Mouse (Mus musculus): Measurements from ENCODE around the gene Gm5089.
"Not testable (repeated sequence)": the region's sequence is repeated elsewhere in the genome, so short reads cannot be mapped to it uniquely, and the experiment has no call there.

The Gm5089 gene

DNA sequence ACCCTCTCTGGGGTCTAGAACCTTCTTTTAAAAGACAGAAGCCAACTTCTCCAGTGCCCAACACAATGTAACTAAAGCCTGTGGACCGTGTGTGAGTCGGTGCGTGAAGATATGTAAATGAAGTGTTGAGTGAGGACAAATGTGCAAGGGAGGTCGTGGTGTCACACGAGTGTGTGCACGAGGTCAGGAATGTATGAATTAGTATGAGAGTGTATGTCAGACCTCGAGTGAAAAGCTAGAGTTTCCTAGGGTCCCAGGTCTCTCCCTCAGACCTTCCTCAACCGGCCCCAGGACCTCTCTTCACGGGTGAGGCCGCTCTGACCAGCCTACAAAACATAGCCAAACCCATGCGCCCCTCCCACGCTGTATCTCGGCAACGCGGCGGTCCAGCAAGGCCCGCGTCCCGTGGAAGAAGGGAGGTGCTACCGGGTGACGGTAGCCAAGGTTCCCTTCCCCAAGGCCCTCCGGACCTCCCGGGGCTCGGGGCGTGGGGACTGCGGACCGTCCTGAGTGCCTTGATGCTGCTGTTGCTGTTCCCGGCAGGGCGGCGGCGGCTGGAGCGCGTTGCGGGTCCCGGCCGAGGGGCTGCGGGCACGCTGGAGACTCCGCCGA, 12.3 kb upstream of the Gm5089 start:
- no peak for DNase-seq

GRCm38 (mm10) chr14:122462689-122463079, 11.8 kb upstream of the Gm5089 start:
- DNase-seq, result no peak

GRCm38 (mm10) chr14:122461966-122462365, 11.1 kb upstream of the Gm5089 start:
- DNase-seq, result no peak

DNA sequence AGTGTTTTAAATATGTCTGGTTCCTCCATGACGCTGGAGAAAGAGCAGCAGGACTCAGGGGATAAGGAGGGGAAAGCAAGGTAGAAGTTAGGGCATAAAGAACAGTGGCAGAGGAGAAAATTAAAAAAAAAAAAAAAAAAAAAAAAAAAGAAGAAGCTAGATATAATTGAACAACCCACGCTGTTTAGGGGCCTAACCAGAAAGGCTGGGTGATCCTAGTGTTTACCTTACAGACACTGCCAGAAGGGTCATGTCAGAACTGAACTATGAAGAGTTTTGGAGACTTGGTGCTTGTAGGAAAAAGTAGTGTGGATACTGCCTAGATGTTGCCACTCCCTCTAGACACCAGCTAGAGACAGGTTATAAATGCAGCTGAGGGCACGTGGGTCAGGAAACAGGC, 10.6 kb upstream of the Gm5089 start:
- DNase-seq, result no peak

DNA sequence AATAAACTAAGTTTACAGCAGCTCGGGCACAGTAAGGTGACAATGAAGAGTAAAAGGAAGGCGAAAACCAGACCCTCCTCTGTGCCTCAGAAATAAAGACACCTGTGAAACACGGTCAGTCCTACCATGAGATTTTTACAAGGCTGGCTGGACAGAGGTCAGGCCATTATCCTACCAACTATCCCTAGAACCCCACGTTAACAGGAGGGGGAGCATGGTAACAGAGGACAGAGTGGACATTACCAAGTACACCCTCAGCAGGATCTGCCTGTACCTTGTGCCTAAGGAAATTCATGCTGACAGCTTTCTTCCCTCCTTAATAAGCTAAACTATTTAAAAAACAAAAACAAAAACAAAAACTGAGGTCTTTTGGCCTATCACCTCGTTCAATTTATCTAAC, 9.3 kb upstream of the Gm5089 start:
- no peak for DNase-seq

- DNase-seq, result no peak
These were observed 8.9 kb upstream of the Gm5089 start for GRCm38 (mm10) chr14:122459776-122460175.

DNA sequence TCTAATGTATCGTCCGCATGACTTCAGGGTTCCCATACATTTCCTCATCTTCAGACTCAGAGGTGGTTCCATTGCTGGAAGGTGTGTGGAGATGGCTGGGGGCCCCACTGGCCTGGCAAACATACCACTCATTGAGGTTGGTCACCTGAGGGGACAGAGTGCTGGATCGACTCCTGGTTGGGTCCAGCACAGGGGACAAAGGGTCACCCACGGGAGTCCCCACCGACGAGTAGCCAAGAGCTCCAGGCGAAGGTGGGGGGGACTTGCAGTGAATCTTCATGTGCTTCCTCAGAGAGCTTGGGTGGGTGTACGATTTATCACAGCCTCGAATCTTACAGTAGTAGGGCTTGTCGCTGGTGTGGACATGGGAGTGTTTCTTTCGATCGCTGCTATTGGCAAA, 8.4 kb upstream of the Gm5089 start:
- DNase-seq, result not testable (repeated sequence)

GRCm38 (mm10) chr14:122455562-122455958, 4.6 kb upstream of the Gm5089 start:
- no peak for DNase-seq

- no peak for DNase-seq
These were observed 4.1 kb upstream of the Gm5089 start for GRCm38 (mm10) chr14:122454901-122455561.

DNA sequence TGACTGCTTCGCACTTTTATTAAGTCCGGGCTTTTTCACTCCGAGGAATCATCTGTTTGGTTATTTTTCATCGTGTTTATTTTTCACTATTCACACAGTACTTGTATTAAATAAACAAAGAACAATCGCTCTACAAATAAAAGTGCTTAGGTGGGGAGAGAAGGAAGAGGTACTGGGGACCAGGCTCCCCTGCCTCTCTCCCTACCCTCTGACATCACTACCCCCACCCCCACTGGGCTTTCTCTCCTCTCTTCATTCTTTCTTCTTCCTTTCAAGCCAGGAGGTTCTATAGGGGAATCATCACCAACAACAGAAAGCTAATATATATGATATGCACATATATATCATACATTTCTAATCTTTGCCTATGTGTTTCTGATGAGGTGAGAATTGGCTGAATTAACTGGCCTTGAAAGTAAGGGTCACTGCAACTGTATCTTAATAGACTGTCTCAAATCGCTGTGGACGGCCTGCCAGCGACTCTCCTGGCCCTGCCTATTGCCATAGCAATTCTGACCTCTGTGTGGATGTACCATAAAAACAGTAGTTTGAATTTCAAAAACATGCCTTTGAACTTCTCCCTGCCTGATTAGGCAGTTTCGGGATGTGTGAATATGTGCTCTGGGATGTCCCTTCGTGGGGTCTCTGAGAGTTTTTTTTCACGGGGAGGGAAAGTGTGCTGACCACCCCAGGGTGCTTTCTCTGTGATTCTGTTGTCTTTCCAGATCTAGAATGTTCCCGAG, 3.3 kb upstream of the Gm5089 start:
- no peak for DNase-seq

DNA sequence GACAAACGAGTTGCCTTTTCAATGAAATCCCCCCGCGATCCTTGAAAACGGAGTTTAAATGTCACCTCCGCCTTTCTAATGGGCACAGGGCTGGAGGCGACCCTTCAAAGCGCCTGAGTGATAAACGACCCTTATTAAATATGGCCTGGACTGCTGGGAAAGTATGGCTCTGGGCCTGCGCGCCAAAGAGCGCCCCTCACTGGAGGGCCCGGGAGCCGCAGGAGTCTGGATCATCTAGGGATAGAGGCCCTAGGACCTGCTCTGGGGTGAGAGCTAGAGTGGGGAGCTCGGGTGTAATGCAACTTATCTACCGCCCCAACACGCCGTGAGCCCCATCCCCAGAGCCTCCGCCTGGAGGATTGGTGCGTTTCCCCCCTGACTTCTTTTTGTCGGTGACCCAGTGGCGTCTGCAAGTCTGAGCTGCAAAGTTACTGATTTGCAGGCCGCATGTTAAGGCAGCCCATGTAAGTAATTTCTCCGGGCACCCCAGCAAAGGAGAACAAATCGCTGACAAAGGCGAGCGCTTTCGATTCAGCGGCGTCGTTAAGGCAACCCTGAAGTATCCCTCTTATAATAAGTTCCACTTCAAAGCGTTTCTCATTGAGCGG, 2.6 kb upstream of the Gm5089 start:
- no peak for DNase-seq

- DNase-seq, result no peak
These were observed 1.9 kb upstream of the Gm5089 start for GRCm38 (mm10) chr14:122452701-122453387.

DNA sequence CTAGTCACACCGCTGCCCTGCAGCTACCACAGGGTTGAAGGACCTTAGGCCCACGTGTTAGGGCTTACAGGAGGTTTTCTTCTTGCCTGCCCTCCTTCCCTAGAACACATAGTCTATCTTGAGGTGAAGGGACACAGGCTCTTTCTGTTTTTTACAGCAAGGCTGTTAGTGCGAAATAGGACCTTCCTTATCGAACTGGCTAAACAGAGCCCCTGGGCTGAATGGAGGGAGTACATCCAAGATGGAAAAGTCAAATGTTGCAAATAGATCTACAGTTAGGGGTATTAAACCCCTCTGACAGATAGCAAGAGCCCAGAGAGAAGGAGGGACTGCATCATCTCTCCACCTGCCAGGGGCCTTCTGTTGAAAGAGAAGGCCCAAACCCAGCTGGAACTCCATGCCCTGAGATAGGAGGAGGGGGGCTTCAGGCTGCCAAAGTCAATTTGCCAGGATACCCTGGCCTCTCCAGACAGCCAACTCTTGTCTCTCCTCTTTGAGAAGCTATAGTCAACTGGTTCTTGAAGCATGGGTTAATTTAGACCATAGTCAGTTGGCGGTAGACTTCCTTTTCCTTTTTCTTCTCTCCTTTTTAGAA, 733 bp upstream of the Gm5089 start:
- no peak for DNase-seq

- no peak for DNase-seq
These were observed 1.1 kb downstream of the Gm5089 start for GRCm38 (mm10) chr14:122449601-122450495.

DNA sequence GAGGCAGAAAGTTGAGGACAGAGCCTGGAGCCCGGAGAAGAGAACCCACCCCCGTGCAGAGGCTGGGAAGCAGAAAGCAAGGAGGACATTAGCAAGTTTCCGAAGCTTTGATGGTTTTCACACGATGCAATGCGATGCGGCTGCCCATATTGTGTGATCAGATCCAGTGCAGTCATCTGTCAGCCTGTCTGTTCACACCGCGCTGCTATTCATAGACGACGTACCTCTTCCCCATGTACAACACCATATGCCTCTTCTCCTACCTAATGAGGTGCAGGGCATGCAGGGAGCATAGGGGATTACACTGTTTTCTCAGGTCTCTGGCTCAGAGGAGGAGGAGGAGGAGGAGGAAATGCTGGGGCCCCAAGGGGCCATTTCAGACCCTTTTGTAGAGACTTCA, 14.1 kb downstream of the Gm5089 start:
- DNase-seq, result no peak

DNA sequence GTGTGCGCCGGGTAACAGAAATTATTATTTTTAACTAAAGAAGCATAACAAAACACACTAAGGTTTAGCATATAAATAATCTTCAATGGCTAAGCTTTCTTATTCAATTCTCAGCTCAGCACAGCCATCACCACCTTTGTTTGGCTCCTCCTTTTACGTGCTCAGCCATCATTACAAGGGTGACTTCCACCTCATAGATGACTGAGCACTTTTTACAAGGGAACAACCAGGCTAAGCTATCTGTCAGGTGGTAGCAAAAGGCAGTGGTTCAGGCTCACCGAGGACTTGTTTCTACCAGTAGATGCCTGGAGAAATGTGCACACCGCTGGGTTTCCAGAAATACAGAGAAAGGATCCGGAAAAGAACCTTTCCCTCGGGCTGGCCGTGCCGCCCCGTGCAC, 16.9 kb downstream of the Gm5089 start:
- no peak for DNase-seq

GRCm38 (mm10) chr14:122432558-122432957, 18.4 kb downstream of the Gm5089 start:
- DNase-seq, result no peak

DNA sequence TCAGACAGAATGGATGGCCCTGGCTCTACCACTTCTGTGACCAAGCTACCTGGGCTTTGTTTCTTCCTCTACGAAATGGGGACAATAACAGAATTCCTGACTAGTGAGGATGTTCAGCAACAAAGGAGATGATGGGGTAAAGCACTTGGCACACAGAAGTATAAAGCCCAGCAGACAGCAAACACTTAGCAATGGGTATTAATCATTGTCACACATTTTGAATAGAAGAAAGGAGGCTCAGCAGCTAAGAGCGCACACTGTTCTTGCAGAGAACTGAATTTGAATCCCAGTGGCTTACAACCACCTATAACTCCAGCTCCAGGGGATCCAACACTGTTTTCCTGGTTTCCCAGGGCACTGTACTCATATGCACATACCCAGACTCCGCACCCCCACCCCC, 23.3 kb downstream of the Gm5089 start:
- DNase-seq, result no peak

GRCm38 (mm10) chr14:122427204-122427560, 23.7 kb downstream of the Gm5089 start:
- DNase-seq, result no peak

GRCm38 (mm10) chr14:122426529-122427203, 24.2 kb downstream of the Gm5089 start:
- no peak for DNase-seq

- no peak for DNase-seq
These were observed 26.5 kb downstream of the Gm5089 start for GRCm38 (mm10) chr14:122424441-122424840.
